Mouse (Mus musculus): Measurements from ENCODE around the gene Col23a1.

DNA sequence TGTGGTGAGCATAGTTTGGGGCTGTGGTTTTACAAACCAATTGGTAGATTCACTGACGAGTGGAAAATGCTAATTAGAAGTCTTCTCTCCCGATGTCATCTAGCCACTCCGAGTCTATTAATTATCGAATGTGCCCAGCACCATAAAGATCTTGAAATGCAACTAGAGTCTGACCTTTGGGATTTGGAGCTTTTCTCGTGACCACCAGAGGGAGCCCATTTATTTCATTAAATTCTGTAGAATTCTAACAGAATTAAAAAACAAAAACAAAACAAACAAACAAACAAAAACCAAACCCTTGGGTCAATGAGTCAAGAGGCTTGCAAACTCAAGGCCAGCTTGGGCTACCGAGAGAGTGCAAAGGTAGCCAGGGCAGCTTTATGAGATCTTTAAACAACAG lies 37.2 kb downstream of the Col23a1 start:
- no peak for TF ChIP-seq MAX (IDR thresholded peaks at IDR 0.05; ENCODE audit: low read depth)
- TF ChIP-seq TCF12 (IDR thresholded peaks at IDR 0.05; ENCODE audit: insufficient read depth, poor library complexity, severe bottlenecking) = no peak
- TF ChIP-seq POLR2A (IDR thresholded peaks at IDR 0.05; ENCODE audit: insufficient read length, low read depth) = no peak
- TF ChIP-seq USF1 (IDR thresholded peaks at IDR 0.05; ENCODE audit: low read depth) = no peak
- TF ChIP-seq E2F4 (IDR thresholded peaks at IDR 0.05; ENCODE audit: insufficient read depth) = no peak

Data from myocyte (in vitro differentiated cells).